13 mouse cellular contexts compared by ENCODE assay signal in the genomic region with DNA sequence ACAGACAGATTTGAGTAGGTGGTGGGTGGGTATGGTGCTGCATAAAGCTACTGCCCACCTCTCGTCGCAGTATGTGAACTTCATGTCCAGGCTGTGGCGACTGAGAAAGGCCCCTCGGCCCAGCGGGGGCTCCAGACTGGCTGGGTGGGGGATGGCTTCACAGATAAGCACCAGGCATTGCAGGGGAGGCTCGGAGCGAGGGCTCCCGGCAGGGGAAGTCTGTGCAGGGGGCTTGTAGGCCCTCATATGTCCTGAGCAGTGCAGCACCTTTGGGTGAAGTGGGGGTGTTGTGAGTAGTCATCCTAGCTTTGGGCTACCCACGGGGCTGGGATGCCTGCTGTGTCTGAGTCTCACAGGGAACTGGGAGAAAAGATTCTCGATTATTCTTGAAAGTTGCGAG. TPM values are rescaled to one million over a fixed set of nuclear protein-coding genes. Genes with fewer than 3 reads are reported as not detected.
DNase-seq lines count a peak whose midpoint lies in the region; ATAC-seq and TF ChIP-seq lines count a peak whose summit lies in the region.
"Had no signal": no experiment of that assay in that cellular context is flagged by ENCODE, and none has a peak within 500 bp of the region (broad histone marks: within the 10 kb centered on the region; RNA-seq: fewer than 3 reads in every experiment).

No protein-coding gene starts in this region.

- no peaks in the 10 kb centered on the region for H3K9me3 ChIP-seq in forebrain, embryonic 15.5 days
- H3K9me3 ChIP-seq in forebrain, postnatal 0 days (ENCODE audit: low read length) = no peaks in the 10 kb centered on the region
- peaks cover 3% of the 10 kb centered on the region; the same call in 1 of the 2 replicates for H3K9me3 ChIP-seq in kidney, embryonic 16.5 days (ENCODE audit: low read length)
- no peaks in the 10 kb centered on the region for H3K9me3 ChIP-seq in stomach, postnatal 0 days (ENCODE audit: control insufficient read depth, low read length)
- H3K9me3 ChIP-seq: limb, embryonic 13.5 days had no signal

- TF ChIP-seq CTCF in forebrain, postnatal 0 days (IDR thresholded peaks at IDR 0.05; ENCODE audit: low read depth) = no peak
- no peak for TF ChIP-seq CTCF in stomach, postnatal 0 days (IDR thresholded peaks at IDR 0.05; ENCODE audit: low read depth)

- DNase-seq in forebrain, postnatal 0 days = no peak
- no peak for DNase-seq in kidney, adult 9 months
- DNase-seq in thymus, postnatal 4 days = peak; percentile 46
- no peak for DNase-seq in thymus, postnatal 10 days (ENCODE audit: low spot score in 2 of 2)
- peak; percentile 14 for DNase-seq in stomach, postnatal 0 days (ENCODE audit: low spot score)
- no peak for DNase-seq in adrenal gland, postnatal 4 days (ENCODE audit: low spot score in 2 of 2)
- DNase-seq: adrenal gland, adult 8-10 months had no signal

- ATAC-seq in forebrain, embryonic 15.5 days (replicated peaks) = 0 out of 2 replicates have a peak, but pooled peaks have one; percentile 30
- ATAC-seq in forebrain, postnatal 0 days = no peak
- 0 out of 2 replicates have a peak, but pooled peaks have one; percentile 35 for ATAC-seq in kidney, embryonic 16.5 days (ENCODE audit: low FRiP score, low TSS enrichment)
- ATAC-seq in stomach, postnatal 0 days (ENCODE audit: low FRiP score, low TSS enrichment) = no peak
- ATAC-seq: midbrain, embryonic 16.5 days had no signal

- H3K4me1 ChIP-seq in forebrain, embryonic 15.5 days = peaks cover under 1% of the 10 kb centered on the region; the same call in 1 of the 2 replicates
- H3K4me1 ChIP-seq in forebrain, postnatal 0 days (ENCODE audit: insufficient read depth) = no peaks in the 10 kb centered on the region
- peaks cover under 1% of the 10 kb centered on the region for H3K4me1 ChIP-seq in kidney, embryonic 16.5 days (ENCODE audit: insufficient read depth, low read length)
- H3K4me1 ChIP-seq in stomach, postnatal 0 days (replicated peaks; ENCODE audit: control insufficient read depth, insufficient read depth) = no peaks in the 10 kb centered on the region
- H3K4me1 ChIP-seq: hindbrain, embryonic 12.5 days had no signal

- no peak overlapping the region for H3K4me2 ChIP-seq in forebrain, embryonic 15.5 days (replicated peaks)
- H3K4me2 ChIP-seq in forebrain, postnatal 0 days (ENCODE audit: low read depth) = no peak overlapping the region
- H3K4me2 ChIP-seq in kidney, embryonic 16.5 days (replicated peaks; ENCODE audit: low read depth, low read length) = no peak overlapping the region
- H3K4me2 ChIP-seq in stomach, postnatal 0 days (replicated peaks; ENCODE audit: low read depth) = no peak overlapping the region
- H3K4me2 ChIP-seq: hindbrain, embryonic 12.5 days; limb, embryonic 13.5 days; lung, embryonic 14.5 days had no signal

- H3K4me3 ChIP-seq in forebrain, embryonic 15.5 days = no peak overlapping the region
- no peak overlapping the region for H3K4me3 ChIP-seq in forebrain, postnatal 0 days (ENCODE audit: low read depth, low read length)
- H3K4me3 ChIP-seq in kidney, embryonic 16.5 days (ENCODE audit: low read length) = no peak overlapping the region
- H3K4me3 ChIP-seq in stomach, postnatal 0 days (ENCODE audit: low read depth, low read length) = no peak overlapping the region
- H3K4me3 ChIP-seq: hindbrain, embryonic 12.5 days; limb, embryonic 13.5 days had no signal

- no peak overlapping the region for H3K27ac ChIP-seq in forebrain, embryonic 15.5 days (replicated peaks)
- no peak overlapping the region for H3K27ac ChIP-seq in forebrain, postnatal 0 days (ENCODE audit: low read depth, low read length)
- no peak overlapping the region for H3K27ac ChIP-seq in kidney, embryonic 16.5 days (ENCODE audit: low read length)
- H3K27ac ChIP-seq in stomach, postnatal 0 days (replicated peaks) = no peak overlapping the region
- H3K27ac ChIP-seq: hindbrain, embryonic 12.5 days; limb, embryonic 13.5 days had no signal

- H3K27me3 ChIP-seq in forebrain, embryonic 15.5 days = no peaks in the 10 kb centered on the region
- no peaks in the 10 kb centered on the region for H3K27me3 ChIP-seq in forebrain, postnatal 0 days (ENCODE audit: insufficient read depth, low read length)
- H3K27me3 ChIP-seq in kidney, embryonic 16.5 days (ENCODE audit: insufficient read depth, low read length) = no peaks in the 10 kb centered on the region
- no peaks in the 10 kb centered on the region for H3K27me3 ChIP-seq in stomach, postnatal 0 days (ENCODE audit: control insufficient read depth, insufficient read depth, low read length)
- H3K27me3 ChIP-seq: limb, embryonic 13.5 days had no signal

- no peak for TF ChIP-seq EP300 in stomach, postnatal 0 days (optimal IDR thresholded peaks at IDR 0.05)

- no peak overlapping the region for H3K9ac ChIP-seq in forebrain, embryonic 15.5 days (replicated peaks)
- H3K9ac ChIP-seq in forebrain, postnatal 0 days = no peak overlapping the region
- no peak overlapping the region for H3K9ac ChIP-seq in kidney, embryonic 16.5 days (replicated peaks; ENCODE audit: low read length)
- H3K9ac ChIP-seq in stomach, postnatal 0 days (ENCODE audit: low read length) = no peak overlapping the region
- H3K9ac ChIP-seq: hindbrain, embryonic 12.5 days; limb, embryonic 13.5 days; lung, embryonic 14.5 days had no signal

- no peaks in the 10 kb centered on the region for H3K36me3 ChIP-seq in forebrain, embryonic 15.5 days
- no peaks in the 10 kb centered on the region for H3K36me3 ChIP-seq in forebrain, postnatal 0 days (ENCODE audit: insufficient read depth)
- peaks cover 35% of the 10 kb centered on the region for H3K36me3 ChIP-seq in kidney, embryonic 16.5 days (ENCODE audit: insufficient read depth, low read length)
- peaks cover 22% of the 10 kb centered on the region for H3K36me3 ChIP-seq in stomach, postnatal 0 days (ENCODE audit: control insufficient read depth, insufficient read depth, low read length)
- H3K36me3 ChIP-seq: hindbrain, embryonic 12.5 days had no signal

- WGBS in forebrain, embryonic 15.5 days = 68% methylated on average over 11 of the region's 11 CpGs
- 68% methylated on average over 11 of the region's 11 CpGs for WGBS in forebrain, postnatal 0 days
- WGBS in kidney, embryonic 16.5 days = 84% methylated on average over 11 of the region's 11 CpGs
- WGBS in stomach, postnatal 0 days = 78% methylated on average over 11 of the region's 11 CpGs

RNA-seq across cellular contexts. Expression of a gene that starts 11.7 kb away (rescaled TPM):
- polyA plus RNA-seq in forebrain, embryonic 15.5 days (2015; fragmentation: Nextera tagmentation; extraction: Ambion mirVana) = 4.3 and 4.9 TPM in 2 replicates
- total RNA-seq in forebrain, postnatal 0 days (2014; rRNA removed) = 7.2 and 12.2 TPM in 2 replicates
- polyA plus RNA-seq in forebrain, postnatal 0 days (2015; fragmentation: Nextera tagmentation; extraction: Ambion mirVana) = 1.1 and 2.0 TPM in 2 replicates
- polyA plus RNA-seq in kidney, embryonic 16.5 days (2015; fragmentation: Nextera tagmentation; extraction: Ambion mirVana) = 25.2 and 26.1 TPM in 2 replicates
- polyA plus RNA-seq in stomach, postnatal 0 days (2015; fragmentation: Nextera tagmentation; extraction: Ambion mirVana) = 3.4 and 4.0 TPM in 2 replicates
- total RNA-seq in adrenal gland, postnatal 4 days (2021) = 10 to 100 TPM; 14.3 to 17.8 TPM

RNA-seq across cellular contexts. Expression of a gene that starts 22.8 kb away (rescaled TPM):
- polyA plus RNA-seq in forebrain, embryonic 15.5 days (2015; fragmentation: Nextera tagmentation; extraction: Ambion mirVana) = 103 and 111 TPM in 2 replicates
- total RNA-seq in forebrain, postnatal 0 days (2014; rRNA removed) = 56.6 and 65.7 TPM in 2 replicates
- 129 and 137 TPM in 2 replicates for polyA plus RNA-seq in forebrain, postnatal 0 days (2015; fragmentation: Nextera tagmentation; extraction: Ambion mirVana)
- polyA plus RNA-seq in kidney, embryonic 16.5 days (2015; fragmentation: Nextera tagmentation; extraction: Ambion mirVana) = 122 and 125 TPM in 2 replicates
- 51.6 and 57.5 TPM in 2 replicates for polyA plus RNA-seq in stomach, postnatal 0 days (2015; fragmentation: Nextera tagmentation; extraction: Ambion mirVana)
- total RNA-seq in adrenal gland, postnatal 4 days (2021) = 100 to 1,000 TPM in 1 of 2 experiments, 10 to 100 TPM in 1; 91.5 to 102 TPM

RNA-seq across cellular contexts. Expression of a gene that starts 23.3 kb away (rescaled TPM):
- polyA plus RNA-seq in forebrain, embryonic 15.5 days (2015; fragmentation: Nextera tagmentation; extraction: Ambion mirVana) = 1.7 and 2.7 TPM in 2 replicates
- 2.3 and 5.1 TPM in 2 replicates for total RNA-seq in forebrain, postnatal 0 days (2014; rRNA removed)
- polyA plus RNA-seq in forebrain, postnatal 0 days (2015; fragmentation: Nextera tagmentation; extraction: Ambion mirVana) = 3.3 and 5.7 TPM in 2 replicates
- polyA plus RNA-seq in kidney, embryonic 16.5 days (2015; fragmentation: Nextera tagmentation; extraction: Ambion mirVana) = 0.19 TPM in 2 replicates
- polyA plus RNA-seq in stomach, postnatal 0 days (2015; fragmentation: Nextera tagmentation; extraction: Ambion mirVana) = 0.05 and 0.12 TPM in 2 replicates
- total RNA-seq in adrenal gland, postnatal 4 days (2021) = under 1 TPM; 0.39 to 0.79 TPM

RNA-seq across cellular contexts. Expression of a gene that starts 58.0 kb away (rescaled TPM):
- 6.8 and 7.0 TPM in 2 replicates for polyA plus RNA-seq in forebrain, embryonic 15.5 days (2015; fragmentation: Nextera tagmentation; extraction: Ambion mirVana)
- total RNA-seq in forebrain, postnatal 0 days (2014; rRNA removed) = 4.0 and 5.2 TPM in 2 replicates
- 1.5 and 2.0 TPM in 2 replicates for polyA plus RNA-seq in forebrain, postnatal 0 days (2015; fragmentation: Nextera tagmentation; extraction: Ambion mirVana)
- 49.6 and 53.8 TPM in 2 replicates for polyA plus RNA-seq in kidney, embryonic 16.5 days (2015; fragmentation: Nextera tagmentation; extraction: Ambion mirVana)
- polyA plus RNA-seq in stomach, postnatal 0 days (2015; fragmentation: Nextera tagmentation; extraction: Ambion mirVana) = 4.7 and 6.7 TPM in 2 replicates
- total RNA-seq in adrenal gland, postnatal 4 days (2021) = 10 to 100 TPM; 40.2 to 45.4 TPM

Comparison
In these comparisons a context has a peak if more than half of its experiments do, and no peak if none do; other contexts are left out.
1. ATAC-seq: peak in forebrain, embryonic 15.5 days (single experiment) and kidney, embryonic 16.5 days (single experiment); none in forebrain, postnatal 0 days (single experiment) and stomach, postnatal 0 days (single experiment).
2. DNase-seq: peak in thymus, postnatal 4 days (single experiment) and stomach, postnatal 0 days (single experiment); none in forebrain, postnatal 0 days (single experiment), kidney, adult 9 months (single experiment), thymus, postnatal 10 days (0 of 2) and adrenal gland, postnatal 4 days (0 of 2).